Mouse (Mus musculus) heart, embryonic 14.5 days (tissue): ENCODE data around the gene Sdk1. TPM values are rescaled to one million over a fixed set of nuclear protein-coding genes. Genes with fewer than 3 reads are reported as not detected.

Experiments
- ATAC-seq: fragments of 200-750 bp; cut with Nextera tagmentation; 2 replicates; pipeline ENCODE4 v1.8.0; 2017; ENCODE audit warnings: low read depth, moderate TSS enrichment; ENCODE audit not compliant: insufficient number of reproducible peaks, insufficient read depth, low FRiP score
- H3K27ac ChIP-seq, 2 experiments: fragments of 200-500 bp in 1 of 2; fragments of 300-500 bp in 1 of 2; sonication (generic) in 1 of 2; replicated peaks in 1 of 2; 2 replicates each; pipeline ENCODE4 v1.5.1; 2012 to 2014; ENCODE audit warnings: low read depth in 2 of 2, low read length in 2 of 2, control low read depth in 1 of 2, mild to moderate bottlenecking in 1 of 2, mixed read lengths in 1 of 2; ENCODE audit not compliant: control insufficient read depth in 1 of 2, insufficient read depth in 1 of 2
- H3K27me3 ChIP-seq: fragments of 300-500 bp; sonication (generic); 2 replicates; pipeline ENCODE4 v1.6.1; 2014; ENCODE audit warnings: mild to moderate bottlenecking, low read length, control low read depth; ENCODE audit not compliant: control insufficient read depth, insufficient read depth
- H3K36me3 ChIP-seq: fragments of 300-500 bp; sonication (generic); 2 replicates; pipeline ENCODE4 v1.6.1; 2014; ENCODE audit warnings: mild to moderate bottlenecking, control low read depth, low read length, mixed read lengths; ENCODE audit not compliant: control insufficient read depth, insufficient read depth
- H3K4me1 ChIP-seq, 2 experiments: fragments of 200-500 bp in 1 of 2; fragments of 300-500 bp in 1 of 2; sonication (generic) in 1 of 2; 2 replicates each; pipeline ENCODE4 v1.6.1; 2012 to 2014; ENCODE audit warnings: low read length in 2 of 2, control low read depth in 1 of 2, mixed read lengths in 1 of 2; ENCODE audit not compliant: control insufficient read depth in 2 of 2, insufficient read depth in 2 of 2
- H3K4me2 ChIP-seq: fragments of 300-500 bp; sonication (generic); 2 replicates; pipeline ENCODE4 v1.6.1; 2014; ENCODE audit warnings: mild to moderate bottlenecking, low read length
- H3K4me3 ChIP-seq, 2 experiments: fragments of 200-500 bp in 1 of 2; fragments of 300-500 bp in 1 of 2; sonication (generic) in 1 of 2; 2 replicates each; pipeline ENCODE4 v1.5.1; 2012 to 2014; ENCODE audit warnings: low read length in 2 of 2, mild to moderate bottlenecking in 2 of 2, control low read depth in 1 of 2, low read depth in 1 of 2, moderate library complexity in 1 of 2; ENCODE audit not compliant: control insufficient read depth in 1 of 2, insufficient read depth in 1 of 2
- H3K9ac ChIP-seq: fragments of 300-500 bp; sonication (generic); 2 replicates; pipeline ENCODE4 v1.6.1; 2014; ENCODE audit warnings: mild to moderate bottlenecking, low read length
- H3K9me3 ChIP-seq: fragments of 300-500 bp; sonication (generic); 2 replicates; pipeline ENCODE4 v1.6.1; 2016; ENCODE audit warnings: low read length, control low read depth; ENCODE audit not compliant: control insufficient read depth
- WGBS: fragments of 180-500 bp; shearing (Covaris S2); extraction: QIAGEN DNeasy Blood & Tissue Kit; methylation state at CpG from one replicate; pipeline ENCODE4 v1.1.7; 2014; 5-methylcytosine and 5-hydroxymethylcytosine counted together
- polyA plus RNA-seq: library from polyadenylated mRNA; unstranded; fragments of >200 nt; fragmentation: Nextera tagmentation; extraction: Ambion mirVana; gene quantifications from 2 replicates; pipeline ENCODE4 v1.2.1, GENCODE M21; 2014

Gene Sdk1
- polyA plus RNA-seq, 1 experiment from 2014 or later, result 2.5 TPM

GRCm38 (mm10) chr5:142209911-142210310 lies 968.6 kb downstream of the Sdk1 start:
- no peaks in the 10 kb centered on the region for H3K36me3 ChIP-seq
- no peak overlapping the region for H3K4me3 ChIP-seq
- no peak overlapping the region for H3K27ac ChIP-seq
- no peak overlapping the region for H3K4me2 ChIP-seq
- H3K9ac ChIP-seq, result no peak overlapping the region
- no peak for ATAC-seq
- no peaks in the 10 kb centered on the region for H3K9me3 ChIP-seq
- H3K27me3 ChIP-seq, result no peaks in the 10 kb centered on the region
- no peaks in the 10 kb centered on the region for H3K4me1 ChIP-seq

- Histone ChIP-seq H3K4me1 (peaks cover 0 to 5% of the 10 kb centered on the region in 2 experiments; a peak in 1 of 4 replicates), H3K27me3 (no peaks in the 10 kb centered on the region), H3K4me2 (no peak overlapping the region), H3K9ac (no peak overlapping the region), H3K27ac (no peak overlapping the region), H3K4me3 (no peak overlapping the region), H3K9me3 (no peaks in the 10 kb centered on the region), H3K36me3 (no peaks in the 10 kb centered on the region)
- no peak for ATAC-seq
- WGBS, result 49% methylated on average over 11 of the region's 11 CpGs
Observed at GRCm38 (mm10) chr5:142212252-142212651, 971.0 kb downstream of the Sdk1 start.

GRCm38 (mm10) chr5:142215981-142216380 lies 974.7 kb downstream of the Sdk1 start:
- Histone ChIP-seq H3K36me3 (no peaks in the 10 kb centered on the region), H3K4me1 (peaks cover 0 to 5% of the 10 kb centered on the region in 2 experiments; a peak in 1 of 4 replicates), H3K27me3 (no peaks in the 10 kb centered on the region), H3K27ac (no peak overlapping the region), H3K4me3 (no peak overlapping the region), H3K9ac (no peak overlapping the region), H3K4me2 (no peak overlapping the region), H3K9me3 (peaks cover 6% of the 10 kb centered on the region; the same call in 1 of the 2 replicates)
- 69% methylated on average over 5 of the region's 5 CpGs for WGBS
- ATAC-seq, result no peak

DNA sequence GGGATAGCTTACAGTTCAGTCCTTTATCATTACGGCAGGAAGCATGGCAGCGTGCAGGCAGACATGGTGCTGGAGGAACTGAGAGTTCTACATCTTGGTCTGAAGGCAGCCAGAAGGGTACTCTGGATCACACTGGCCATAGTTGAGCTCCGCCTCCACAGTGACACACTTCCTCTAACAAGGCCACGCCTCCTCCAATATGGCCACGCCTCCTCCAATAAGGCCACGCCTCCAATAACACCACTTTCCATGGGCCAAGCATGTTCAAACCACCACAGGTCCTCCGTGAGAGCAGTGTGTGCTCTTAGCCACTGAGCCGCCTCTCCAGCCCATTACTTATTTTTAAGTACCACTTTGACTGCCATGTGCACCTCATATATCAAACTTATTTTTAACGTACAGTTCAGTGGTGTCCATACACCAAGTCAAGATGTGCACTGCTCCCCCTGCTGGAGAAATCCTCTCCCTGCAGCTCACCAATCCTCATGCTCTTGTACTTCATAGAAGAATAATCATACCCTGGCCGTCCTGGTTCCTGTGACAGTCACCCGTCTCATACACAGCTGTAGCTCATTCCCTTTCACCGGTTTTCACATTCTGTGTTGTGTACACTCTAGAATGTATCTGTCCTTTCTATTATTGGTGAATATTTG lies 979.7 kb downstream of the Sdk1 start:
- no peak overlapping the region for H3K4me3 ChIP-seq
- WGBS, result 84% methylated on average over 12 of the region's 12 CpGs
- H3K36me3 ChIP-seq, result no peaks in the 10 kb centered on the region
- H3K9me3 ChIP-seq, result peaks cover 8% of the 10 kb centered on the region; the same call in 1 of the 2 replicates
- no peak for ATAC-seq
- no peak overlapping the region for H3K27ac ChIP-seq
- no peak overlapping the region for H3K4me2 ChIP-seq
- H3K4me1 ChIP-seq, result peaks cover 0 to 5% of the 10 kb centered on the region in 2 experiments; a peak in 1 of 4 replicates
- no peak overlapping the region for H3K9ac ChIP-seq
- H3K27me3 ChIP-seq, result no peaks in the 10 kb centered on the region

GRCm38 (mm10) chr5:142228957-142229810 lies 987.9 kb downstream of the Sdk1 start:
- H3K36me3 ChIP-seq, result no peaks in the 10 kb centered on the region
- no peak overlapping the region for H3K27ac ChIP-seq
- H3K27me3 ChIP-seq, result no peaks in the 10 kb centered on the region
- ATAC-seq, result no peak
- H3K4me2 ChIP-seq, result no peak overlapping the region
- H3K9ac ChIP-seq, result no peak overlapping the region
- H3K4me1 ChIP-seq, result no peaks in the 10 kb centered on the region
- WGBS, result 83% methylated on average over 18 of the region's 18 CpGs
- H3K4me3 ChIP-seq, result no peak overlapping the region
- H3K9me3 ChIP-seq, result no peaks in the 10 kb centered on the region

- Histone ChIP-seq H3K9me3 (no peaks in the 10 kb centered on the region), H3K27ac (no peak overlapping the region), H3K36me3 (no peaks in the 10 kb centered on the region), H3K4me1 (no peaks in the 10 kb centered on the region), H3K27me3 (no peaks in the 10 kb centered on the region), H3K4me3 (no peak overlapping the region), H3K9ac (no peak overlapping the region), H3K4me2 (no peak overlapping the region)
- ATAC-seq, result no peak
- 86% methylated on average over 8 of the region's 8 CpGs for WGBS
Observed at GRCm38 (mm10) chr5:142229811-142230205, 988.5 kb downstream of the Sdk1 start.

GRCm38 (mm10) chr5:142240288-142240687 lies 999.0 kb downstream of the Sdk1 start:
- Histone ChIP-seq H3K9me3 (peaks cover 9% of the 10 kb centered on the region), H3K4me2 (no peak overlapping the region), H3K27me3 (no peaks in the 10 kb centered on the region), H3K36me3 (no peaks in the 10 kb centered on the region), H3K4me1 (no peaks in the 10 kb centered on the region), H3K27ac (no peak overlapping the region), H3K9ac (no peak overlapping the region), H3K4me3 (no peak overlapping the region)
- ATAC-seq, result no peak
- WGBS, result 88% methylated on average over 6 of the region's 6 CpGs
